Mouse (Mus musculus): ENCODE measurements at regions not wholly inside any gene's neighbourhood (a gene's known extent, or its start where the extent isn't known, plus 50 kb on each side); places are given as distances from the start of the nearest gene placed in this dataset.

- no peak for DNase-seq
Measured at GRCm38 (mm10) chr5:73880936-73881335, 187.3 kb downstream of the Usp46 start.

- DNase-seq: no peak
Measured at GRCm38 (mm10) chr5:73881941-73882340, 186.3 kb downstream of the Usp46 start.

GRCm38 (mm10) chr5:73884998-73885397 lies 183.2 kb downstream of the Usp46 start:
- DNase-seq: no peak

GRCm38 (mm10) chr5:73885691-73886090 lies 182.5 kb downstream of the Usp46 start:
- DNase-seq: no peak

- DNase-seq: no peak
Measured at GRCm38 (mm10) chr5:73887306-73887958, 180.8 kb downstream of the Usp46 start.

GRCm38 (mm10) chr5:73888391-73888790 lies 179.8 kb downstream of the Usp46 start:
- no peak for DNase-seq

GRCm38 (mm10) chr5:73889342-73889741 lies 178.9 kb downstream of the Usp46 start:
- no peak for DNase-seq

- DNase-seq: no peak
Measured at GRCm38 (mm10) chr5:73890942-73891341, 177.3 kb downstream of the Usp46 start.

GRCm38 (mm10) chr5:73891606-73892005 lies 176.6 kb downstream of the Usp46 start:
- no peak for DNase-seq

- no peak for DNase-seq
Measured at GRCm38 (mm10) chr5:73892440-73893225, 175.6 kb downstream of the Usp46 start.

- no peak for DNase-seq
Measured at GRCm38 (mm10) chr5:73895186-73895585, 173.0 kb downstream of the Usp46 start.

GRCm38 (mm10) chr5:73896785-73897184 lies 171.4 kb downstream of the Usp46 start:
- no peak for DNase-seq

- DNase-seq: no peak
Measured at GRCm38 (mm10) chr5:73901651-73902050, 166.6 kb downstream of the Usp46 start.

GRCm38 (mm10) chr5:73902470-73903218 lies 165.6 kb downstream of the Usp46 start:
- DNase-seq: no peak

- DNase-seq: no peak
Measured at GRCm38 (mm10) chr5:73903219-73903570, 165.0 kb downstream of the Usp46 start.

GRCm38 (mm10) chr5:73904146-73904811 lies 164.0 kb downstream of the Usp46 start:
- DNase-seq: no peak

GRCm38 (mm10) chr5:73912149-73912548 lies 156.1 kb downstream of the Usp46 start:
- DNase-seq: no peak

GRCm38 (mm10) chr5:73913116-73913515 lies 155.1 kb downstream of the Usp46 start:
- DNase-seq: no peak

GRCm38 (mm10) chr5:73918011-73918410 lies 150.2 kb downstream of the Usp46 start:
- DNase-seq: no peak

- DNase-seq: no peak
Measured at GRCm38 (mm10) chr5:73919936-73920335, 148.3 kb downstream of the Usp46 start.

- DNase-seq: no peak
Measured at GRCm38 (mm10) chr5:73927534-73927933, 140.7 kb downstream of the Usp46 start.

GRCm38 (mm10) chr5:73928691-73929090 lies 139.5 kb downstream of the Usp46 start:
- no peak for DNase-seq

- no peak for DNase-seq
Measured at GRCm38 (mm10) chr5:73930205-73930604, 138.0 kb downstream of the Usp46 start.
